Mouse (Mus musculus): ENCODE results near the gene Ccdc122.
"Not testable (repeated sequence)": the region's sequence is repeated elsewhere in the genome, so short reads cannot be mapped to it uniquely, and the experiment has no call there.

Ccdc122 gene

DNA sequence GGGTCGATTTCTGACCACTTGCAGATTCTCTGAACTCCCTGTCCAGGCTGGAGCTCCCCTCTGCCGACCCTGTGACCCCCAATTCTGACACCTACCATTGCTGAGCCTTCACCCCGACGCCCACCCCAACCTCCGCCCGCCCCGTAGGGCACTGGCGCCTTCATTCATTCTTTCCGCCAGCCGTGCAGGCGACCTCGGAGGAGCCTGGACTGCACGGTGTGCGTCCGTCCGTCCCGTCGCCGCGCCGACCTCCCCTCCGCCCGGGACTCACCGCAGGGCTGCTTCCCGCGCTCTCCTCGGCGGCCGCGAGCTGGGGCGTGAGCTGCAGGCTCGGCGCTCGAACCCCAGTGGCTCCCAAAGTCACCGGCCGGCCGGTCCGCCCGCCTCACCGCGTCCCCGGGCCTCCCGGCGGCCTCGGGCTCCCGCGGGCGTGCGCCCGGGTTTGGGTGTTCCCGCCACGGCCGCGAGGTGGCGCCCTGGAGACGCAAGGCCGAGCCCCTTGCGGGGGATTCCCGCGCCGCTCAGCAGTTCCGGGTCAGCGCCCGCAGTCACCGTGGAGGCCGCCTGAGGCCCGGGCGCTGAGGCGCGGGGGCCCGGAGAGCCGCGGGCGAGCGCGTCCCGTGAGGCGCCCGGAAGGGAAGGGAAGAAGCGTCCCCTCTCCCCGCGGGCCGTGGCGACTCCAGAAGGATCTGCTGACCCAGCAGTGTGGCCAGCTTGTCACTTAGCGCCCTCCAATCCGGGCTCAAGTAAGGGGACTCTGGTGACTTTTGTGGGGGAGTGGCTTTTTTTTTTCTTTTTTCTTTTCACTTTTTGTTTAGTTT is at the start of gene Ccdc122, which contains the start of gene Lacc1:
Ccdc122 (plus strand) TSS at position 547 of the 821 bp plus-strand sequence.
Lacc1 (minus strand) TSS at position 679 of the 821 bp plus-strand sequence.
- peak; percentile 39 for DNase-seq (ENCODE audit: low read depth, low spot score)

- DNase-seq (ENCODE audit: low read depth, low spot score), result not testable (repeated sequence)
These were observed 46.2 kb upstream of the Ccdc122 start for GRCm38 (mm10) chr14:76990351-76990750.

- no peak for DNase-seq (ENCODE audit: low read depth, low spot score)
These were observed 31.8 kb upstream of the Ccdc122 start for GRCm38 (mm10) chr14:77004740-77005139.

GRCm38 (mm10) chr14:77005566-77005965 is 31.0 kb upstream of the Ccdc122 start:
- no peak for DNase-seq (ENCODE audit: low read depth, low spot score)

DNA sequence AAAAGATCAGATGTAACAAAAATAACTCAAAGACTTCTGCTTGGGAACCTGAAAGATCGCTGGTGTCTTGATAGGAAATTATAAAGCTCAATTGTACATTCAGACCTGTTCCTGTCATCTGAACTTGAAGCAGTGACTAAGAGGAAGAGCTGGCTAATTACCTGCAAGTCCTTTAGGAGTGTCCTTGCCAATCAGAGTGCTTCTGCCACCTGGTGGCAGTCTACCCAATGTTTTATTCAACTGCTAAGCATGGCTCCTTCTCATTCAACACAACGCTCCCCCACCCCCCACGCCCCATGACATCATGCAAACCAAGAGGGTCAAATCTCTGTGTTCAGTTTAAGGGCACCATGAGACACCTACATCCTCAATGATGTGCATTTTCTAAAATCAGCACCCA is 28.3 kb upstream of the Ccdc122 start:
- DNase-seq (ENCODE audit: low read depth, low spot score), result no peak

- peak; percentile 40 for DNase-seq (ENCODE audit: low read depth, low spot score)
These were observed 24.8 kb upstream of the Ccdc122 start for GRCm38 (mm10) chr14:77011804-77012203.

DNA sequence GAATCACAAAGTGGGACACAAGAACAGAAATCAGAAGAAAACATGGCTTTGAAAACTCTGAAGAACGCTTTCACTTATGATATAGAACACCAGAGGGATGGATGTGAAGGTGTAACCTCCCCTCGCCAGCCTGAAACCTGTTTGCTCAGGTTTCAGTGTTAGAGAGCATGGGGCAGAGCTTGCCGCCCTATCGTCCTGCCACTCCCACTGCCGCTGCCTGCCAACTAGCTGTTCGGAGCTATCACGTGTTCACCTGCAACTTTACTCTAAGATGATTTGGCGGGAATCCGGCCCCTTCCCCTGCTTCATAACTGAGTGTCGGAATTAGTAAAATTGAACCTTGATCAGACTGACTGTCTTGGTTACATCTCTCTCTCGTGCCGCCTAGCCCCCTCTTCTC is 19.8 kb upstream of the Ccdc122 start:
- DNase-seq (ENCODE audit: low read depth, low spot score), result not testable (repeated sequence)

GRCm38 (mm10) chr14:77017211-77017610 is 19.4 kb upstream of the Ccdc122 start:
- no peak for DNase-seq (ENCODE audit: low read depth, low spot score)

GRCm38 (mm10) chr14:77024499-77024898 is 12.1 kb upstream of the Ccdc122 start:
- DNase-seq (ENCODE audit: low read depth, low spot score), result no peak

- DNase-seq (ENCODE audit: low read depth, low spot score), result no peak
These were observed 7.1 kb upstream of the Ccdc122 start for GRCm38 (mm10) chr14:77029319-77030054.

GRCm38 (mm10) chr14:77030808-77031207 is 5.8 kb upstream of the Ccdc122 start:
- DNase-seq (ENCODE audit: low read depth, low spot score), result no peak

GRCm38 (mm10) chr14:77032433-77032832 is 4.1 kb upstream of the Ccdc122 start:
- no peak for DNase-seq (ENCODE audit: low read depth, low spot score)

GRCm38 (mm10) chr14:77033391-77033790 is 3.2 kb upstream of the Ccdc122 start:
- no peak for DNase-seq (ENCODE audit: low read depth, low spot score)

GRCm38 (mm10) chr14:77034175-77034915 is 2.2 kb upstream of the Ccdc122 start:
- DNase-seq (ENCODE audit: low read depth, low spot score), result no peak

- no peak for DNase-seq (ENCODE audit: low read depth, low spot score)
These were observed 1.6 kb upstream of the Ccdc122 start for GRCm38 (mm10) chr14:77034970-77035369.

DNA sequence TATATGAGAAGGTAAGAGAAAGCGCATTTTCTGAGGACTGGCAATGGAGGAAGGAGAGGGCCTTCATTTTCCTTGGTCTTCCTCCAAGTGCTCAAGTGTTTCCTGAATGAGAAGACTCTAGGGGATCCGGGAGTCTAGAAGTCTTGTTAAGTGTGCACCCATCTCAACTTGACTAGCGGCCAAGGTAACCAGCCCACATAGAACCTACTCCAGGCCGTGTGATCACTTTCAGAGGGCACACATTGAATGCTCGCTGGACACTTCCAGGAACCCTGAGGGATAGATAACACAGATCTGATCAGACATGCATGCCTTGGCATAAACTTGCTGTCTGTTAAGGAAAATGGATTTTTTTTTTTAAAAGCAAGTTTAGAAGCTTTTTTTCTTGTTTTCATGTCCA is 758 bp downstream of the Ccdc122 start:
- DNase-seq (ENCODE audit: low read depth, low spot score), result no peak

DNA sequence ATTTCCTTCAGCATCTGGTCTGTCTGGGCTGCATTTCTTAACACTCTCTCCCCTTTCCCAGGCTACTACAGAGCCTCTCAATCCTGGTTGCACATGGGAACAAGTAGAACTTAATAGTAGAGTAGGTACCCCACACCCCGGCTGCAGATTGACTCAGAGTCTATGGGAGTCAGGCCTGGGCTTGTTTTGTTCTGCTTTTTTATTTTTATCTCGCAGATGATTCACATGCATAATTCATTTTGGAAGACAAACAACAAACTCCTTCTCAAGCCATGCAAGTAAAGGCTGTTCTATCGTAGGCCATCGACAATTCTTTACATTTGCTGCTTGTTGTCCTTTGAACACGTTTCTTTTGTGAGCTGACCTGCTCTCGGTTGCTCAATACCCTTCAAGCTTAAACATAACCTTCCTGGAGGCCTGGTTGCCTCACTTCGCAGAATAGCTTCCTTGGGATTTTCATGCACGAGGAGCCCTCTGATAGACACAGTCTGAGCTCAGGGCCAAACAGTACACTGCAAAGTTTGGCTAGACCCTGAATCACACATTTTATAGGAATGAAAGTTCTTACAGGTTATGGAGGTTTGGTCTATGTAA is 1.4 kb downstream of the Ccdc122 start:
- DNase-seq (ENCODE audit: low read depth, low spot score), result no peak

DNA sequence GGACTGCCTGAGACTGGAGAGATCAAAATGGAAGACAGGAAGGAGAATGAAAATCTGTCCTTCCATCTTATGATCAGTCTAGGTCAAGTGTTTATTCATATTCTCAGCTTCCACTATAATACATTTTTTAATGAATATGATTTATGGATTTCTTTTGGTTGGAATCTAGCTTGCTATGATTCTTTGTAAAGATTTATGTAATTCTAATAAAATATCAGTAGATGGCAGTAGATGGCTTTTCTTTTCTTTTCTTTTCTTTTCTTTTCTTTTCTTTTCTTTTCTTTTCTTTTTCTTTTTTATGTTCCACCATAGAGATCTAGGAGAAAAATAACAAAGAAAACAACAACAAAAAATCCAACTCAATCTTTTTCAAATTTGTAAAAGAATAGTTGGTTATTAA is 16.7 kb downstream of the Ccdc122 start:
- DNase-seq (ENCODE audit: low read depth, low spot score), result no peak

DNA sequence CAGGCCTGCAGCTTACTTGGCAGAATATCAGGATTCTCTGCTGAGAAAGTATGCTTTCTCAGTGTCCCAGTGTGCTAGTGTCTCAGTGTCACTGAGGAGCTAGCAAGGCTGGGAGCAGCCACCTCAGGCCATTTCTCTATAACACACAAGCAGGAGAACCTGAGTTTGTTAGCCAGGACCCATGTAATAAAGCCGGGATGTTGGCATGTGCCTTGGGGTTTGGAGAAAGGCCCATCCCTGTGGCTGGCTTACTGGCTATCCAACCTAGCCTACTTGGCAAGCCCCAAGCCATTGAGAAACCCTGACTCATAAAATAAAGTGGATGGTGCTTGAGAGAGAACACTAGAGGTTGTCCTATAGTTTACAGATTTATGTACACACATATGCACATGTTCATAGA is 32.8 kb downstream of the Ccdc122 start:
- no peak for DNase-seq (ENCODE audit: low read depth, low spot score)

DNA sequence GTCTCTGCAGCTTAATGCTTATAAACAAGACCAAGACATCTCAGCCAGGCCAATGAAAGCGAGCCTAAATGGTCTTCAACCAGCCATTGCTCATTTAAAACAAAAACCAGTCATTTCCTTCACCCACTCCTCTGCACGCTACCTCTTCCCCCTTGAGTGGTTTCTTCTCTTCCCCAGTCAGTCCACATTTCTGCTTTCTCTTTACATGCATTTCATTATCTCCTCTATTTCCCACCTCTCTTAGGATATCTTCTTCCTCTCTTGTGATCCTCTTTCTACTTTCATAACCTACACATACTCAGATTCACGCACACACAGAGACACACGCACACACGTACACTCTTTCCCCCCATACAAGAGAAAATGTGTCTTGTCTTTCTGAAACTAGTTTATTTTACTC is 44.7 kb downstream of the Ccdc122 start:
- DNase-seq (ENCODE audit: low read depth, low spot score), result no peak

DNA sequence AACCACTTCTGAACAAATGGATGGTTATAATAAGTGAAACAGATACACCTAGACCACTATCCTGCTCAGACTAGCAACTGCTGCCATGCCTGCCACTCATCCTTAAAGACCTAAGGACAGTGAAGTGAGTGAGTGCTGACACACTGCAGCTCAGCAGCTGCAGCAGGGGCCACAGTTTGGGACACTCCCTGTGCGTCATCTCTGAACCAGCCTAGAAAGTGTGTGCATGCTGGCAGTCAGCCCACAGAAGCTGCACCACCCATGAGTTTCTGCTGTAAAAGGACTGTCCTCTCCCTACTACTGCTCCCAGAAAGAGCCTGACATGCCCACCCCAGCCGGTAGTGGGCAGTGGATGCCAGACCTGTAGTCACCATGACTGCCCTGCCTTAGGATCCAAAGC is 63.7 kb downstream of the Ccdc122 start:
- no peak for DNase-seq (ENCODE audit: low read depth, low spot score)

DNA sequence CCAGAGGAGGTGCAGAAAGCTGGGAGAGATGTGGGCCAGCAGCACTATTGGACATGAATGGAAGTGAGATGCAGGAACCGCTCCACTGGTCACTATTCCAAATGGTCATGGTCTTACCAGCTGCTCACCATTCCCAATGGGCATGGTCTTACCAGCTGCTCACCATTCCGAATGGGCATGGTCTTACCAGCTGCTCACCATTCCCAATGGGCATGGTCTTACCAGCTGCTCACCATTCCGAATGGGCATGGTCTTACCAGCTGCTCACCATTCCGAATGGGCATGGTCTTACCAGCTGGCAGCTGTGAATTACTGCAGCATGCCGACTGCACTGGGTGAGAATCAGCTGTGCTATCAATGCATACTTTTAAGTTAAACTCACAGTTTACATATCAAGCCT is 74.0 kb downstream of the Ccdc122 start:
- DNase-seq (ENCODE audit: low read depth, low spot score), result not testable (repeated sequence)
